Mouse (Mus musculus) lung, postnatal 0 days (tissue): ENCODE data around the gene Timmdc1. TPM values are rescaled to one million over a fixed set of nuclear protein-coding genes. Genes with fewer than 3 reads are reported as not detected.

ENCODE experiments used
- ATAC-seq: fragments of 200-750 bp; cut with Nextera tagmentation; 2 replicates; pipeline ENCODE4 v1.8.0; 2017; ENCODE audit warnings: moderate library complexity
- DNase-seq: peaks from one replicate; pipeline ENCODE4 v3.0.0-alpha.2; 2016; ENCODE audit warnings: low spot score
- H3K27ac ChIP-seq: fragments of 300-500 bp; sonication (generic); 2 replicates; pipeline ENCODE4 v1.5.1; 2014; ENCODE audit warnings: antibody characterized with exemption, mild to moderate bottlenecking, low read length, mixed read lengths
- H3K27me3 ChIP-seq: fragments of 300-500 bp; sonication (generic); replicated peaks from 2 replicates; pipeline ENCODE4 v1.6.1; 2014; ENCODE audit warnings: low read length, mixed read lengths; ENCODE audit not compliant: insufficient read depth
- H3K36me3 ChIP-seq: fragments of 300-500 bp; sonication (generic); 2 replicates; pipeline ENCODE4 v1.6.1; 2014; ENCODE audit warnings: low read length, mixed read lengths; ENCODE audit not compliant: insufficient read depth
- H3K4me1 ChIP-seq: fragments of 300-500 bp; sonication (generic); 2 replicates; pipeline ENCODE4 v1.6.1; 2014; ENCODE audit warnings: antibody characterized with exemption, low read depth, low read length, mixed read lengths; ENCODE audit not compliant: insufficient read depth
- H3K4me2 ChIP-seq: fragments of 300-500 bp; sonication (generic); replicated peaks from 2 replicates; pipeline ENCODE4 v1.6.1; 2014; ENCODE audit warnings: low read depth, mild to moderate bottlenecking, low read length, moderate library complexity, mixed read lengths
- H3K4me3 ChIP-seq: fragments of 300-500 bp; sonication (generic); 2 replicates; pipeline ENCODE4 v1.5.1; 2014; ENCODE audit warnings: low read depth, low read length
- H3K9ac ChIP-seq: fragments of 300-500 bp; sonication (generic); replicated peaks from 2 replicates; pipeline ENCODE4 v1.6.1; 2014; ENCODE audit warnings: low read depth, mild to moderate bottlenecking
- H3K9me3 ChIP-seq: fragments of 300-500 bp; sonication (generic); 2 replicates; pipeline ENCODE4 v1.6.1; 2016; ENCODE audit warnings: low read length, mixed read lengths
- CTCF ChIP-seq: IDR thresholded peaks from 2 replicates; pipeline ENCODE4 v1.5.1; 2016; ENCODE audit warnings: antibody characterized with exemption, mild to moderate bottlenecking
- EP300 ChIP-seq: IDR thresholded peaks from 2 replicates; pipeline ENCODE4 v1.6.1; 2016; ENCODE audit warnings: antibody characterized with exemption, mild to moderate bottlenecking, control low read depth
- WGBS: fragments of 180-500 bp; shearing (Covaris S2); extraction: QIAGEN DNeasy Blood & Tissue Kit; methylation state at CpG from one replicate; pipeline ENCODE4 v1.1.7; 2014; 5-methylcytosine and 5-hydroxymethylcytosine counted together
- polyA plus RNA-seq: library from polyadenylated mRNA; unstranded; fragments of >200 nt; fragmentation: Nextera tagmentation; extraction: Ambion mirVana; gene quantifications from 2 replicates; pipeline ENCODE4 v1.2.1, GENCODE M21; 2015

Timmdc1 gene
- polyA plus RNA-seq, 1 experiment from 2014 or later = 16.7 TPM

DNA sequence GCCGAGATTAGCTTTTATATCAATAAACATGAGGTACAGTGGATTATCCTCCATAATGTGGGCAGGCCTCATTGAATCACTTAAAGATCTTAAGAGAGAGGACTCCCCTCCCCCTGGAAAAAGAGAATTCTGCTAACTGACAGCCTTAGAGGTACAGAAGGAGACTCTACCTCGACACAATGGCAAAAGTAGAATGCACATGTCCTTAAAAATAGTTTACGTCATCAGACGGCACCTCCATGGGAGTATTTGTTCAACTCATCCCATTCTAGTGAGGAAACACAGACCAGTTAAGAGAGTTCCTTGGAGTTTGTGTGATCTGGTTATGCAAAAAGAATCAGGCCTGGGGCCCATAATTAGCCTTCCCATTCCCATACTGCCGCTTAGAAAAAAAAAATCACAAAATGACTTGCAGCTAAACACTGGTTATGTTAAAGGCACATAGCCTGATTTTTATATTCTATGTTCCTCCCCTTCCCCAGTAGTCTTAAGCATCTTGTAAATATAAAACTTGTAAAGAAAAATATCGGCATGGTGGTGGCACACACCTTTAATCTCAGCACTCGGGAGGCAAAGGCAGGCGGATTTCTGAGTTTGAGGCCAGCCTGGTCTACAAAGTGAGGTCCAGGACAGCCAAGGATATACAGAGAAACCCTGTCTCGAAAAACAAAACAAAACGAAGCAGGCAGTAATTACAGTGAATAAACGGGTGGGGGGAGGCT, 67.8 kb downstream of the Timmdc1 start:
- TF ChIP-seq EP300 (no peak), CTCF (no peak)
- Histone ChIP-seq H3K27me3 (no peaks in the 10 kb centered on the region), H3K27ac (no peak overlapping the region), H3K36me3 (no peaks in the 10 kb centered on the region; the same call in 1 of the 2 replicates), H3K4me2 (no peak overlapping the region), H3K4me1 (peaks cover 4% of the 10 kb centered on the region; the same call in 1 of the 2 replicates), H3K9me3 (no peaks in the 10 kb centered on the region), H3K9ac (no peak overlapping the region), H3K4me3 (no peak overlapping the region)
- no peak for DNase-seq
- WGBS = 77% methylated on average over 11 of the region's 11 CpGs
- ATAC-seq = no peak

DNA sequence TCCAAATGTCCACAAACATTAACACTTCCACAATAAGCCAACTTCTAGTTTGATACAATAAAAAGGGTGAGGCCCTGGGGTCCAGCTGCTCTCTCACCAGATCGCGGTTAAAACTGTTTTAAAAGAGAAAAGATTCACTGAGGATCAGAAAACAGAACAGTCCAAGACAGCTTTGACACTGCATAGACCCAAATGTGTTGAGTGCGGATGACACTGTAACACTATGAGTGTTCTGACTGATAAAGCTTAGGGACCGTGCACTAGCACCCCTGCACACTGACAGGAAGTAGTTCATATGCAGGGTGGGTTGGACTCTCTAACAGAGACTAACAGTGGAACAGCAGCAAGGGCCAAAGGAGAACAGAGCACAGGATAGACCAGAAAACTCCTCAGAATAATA, 68.5 kb downstream of the Timmdc1 start:
- Histone ChIP-seq H3K4me2 (no peak overlapping the region), H3K27me3 (no peaks in the 10 kb centered on the region), H3K4me1 (peaks cover 4% of the 10 kb centered on the region; the same call in 1 of the 2 replicates), H3K27ac (no peak overlapping the region), H3K9ac (no peak overlapping the region), H3K36me3 (no peaks in the 10 kb centered on the region; the same call in 1 of the 2 replicates), H3K4me3 (no peak overlapping the region), H3K9me3 (no peaks in the 10 kb centered on the region)
- TF ChIP-seq CTCF (no peak), EP300 (no peak)
- no peak for DNase-seq
- no peak for ATAC-seq
- WGBS = 89% methylated on average over 4 of the region's 4 CpGs

DNA sequence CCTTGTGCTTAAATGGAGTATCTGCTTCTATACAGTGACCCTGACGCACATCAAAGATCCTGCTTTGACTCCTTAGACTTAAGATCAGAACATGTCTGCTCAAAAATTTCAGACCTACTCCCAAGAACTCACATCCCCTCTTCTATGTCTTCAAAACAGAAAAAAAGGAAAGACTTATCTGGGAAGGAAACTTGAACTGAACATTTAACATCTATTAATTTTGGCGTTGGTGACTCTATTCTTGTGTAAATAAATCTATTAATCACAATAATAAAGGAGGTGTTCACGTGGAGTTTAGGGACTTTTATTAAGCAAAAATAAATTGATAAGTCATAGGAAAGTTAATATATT, 69.3 kb downstream of the Timmdc1 start:
- H3K4me2 ChIP-seq = peak overlapping the region; percentile 73
- ATAC-seq = no peak

DNA sequence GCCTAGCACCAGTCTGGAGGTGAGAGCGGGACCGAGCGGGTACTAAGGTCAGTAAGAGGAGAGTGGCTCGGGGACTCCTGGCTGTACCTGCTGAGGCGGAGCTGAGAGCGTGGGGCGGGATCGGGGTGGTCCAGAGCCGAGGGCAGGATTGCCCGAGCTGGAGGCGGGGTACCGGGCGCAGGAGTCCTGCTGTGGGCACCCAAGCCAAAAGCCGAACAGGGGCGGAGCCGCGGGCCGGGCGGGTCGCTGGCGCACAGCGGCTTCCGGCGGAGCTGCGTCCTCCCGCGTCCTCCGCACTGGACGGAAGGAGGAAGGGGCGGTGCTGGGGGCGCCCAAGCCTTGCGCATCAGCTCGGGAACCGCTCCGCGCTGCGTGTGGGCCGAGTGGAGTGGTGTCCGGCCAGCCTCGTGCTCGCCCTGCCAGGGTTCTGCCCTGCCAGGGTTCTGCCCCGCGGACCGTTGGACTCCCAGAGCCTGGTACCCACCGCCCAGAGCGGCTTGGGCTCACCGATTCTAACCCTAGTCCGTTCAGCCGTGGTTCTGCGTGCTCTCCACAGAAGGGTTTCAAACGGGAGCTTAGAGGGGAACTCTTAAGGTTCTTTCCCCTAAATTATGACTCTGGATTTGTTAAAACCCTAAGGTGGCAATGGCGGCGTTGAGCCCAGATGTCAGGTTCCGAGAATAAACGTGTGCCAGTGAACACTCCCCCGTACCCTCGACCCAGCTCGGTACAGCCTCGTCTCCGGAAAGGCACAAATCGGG, 69.8 kb downstream of the Timmdc1 start, which contains the start of gene Adprh:
Gene Adprh (minus strand): TSS at position 262 of the 761 bp plus-strand sequence.
- TF ChIP-seq CTCF = peak; percentile 21
- TF ChIP-seq EP300 = no peak; the same call in 1 of the 2 replicates
- Histone ChIP-seq H3K27ac (peak within 1 kb of the TSS; percentile 91), H3K4me1 (peaks cover 4% of the 10 kb centered on the region; the same call in 1 of the 2 replicates), H3K27me3 (no peaks in the 10 kb centered on the region), H3K9ac (peak within 1 kb of the TSS; percentile 72), H3K9me3 (no peaks in the 10 kb centered on the region), H3K4me2 (peak within 1 kb of the TSS; percentile 73), H3K36me3 (no peaks in the 10 kb centered on the region; the same call in 1 of the 2 replicates), H3K4me3 (peak within 1 kb of the TSS; percentile 57)
- DNase-seq = peak; percentile 97
- WGBS = under 1% methylated on average over 46 of the region's 61 CpGs
- peak; percentile 99 for ATAC-seq

More for the DNA sequence above, 69.3 kb downstream of the Timmdc1 start:
- H3K27me3 ChIP-seq = no peaks in the 10 kb centered on the region
- H3K9me3 ChIP-seq = no peaks in the 10 kb centered on the region
- TF ChIP-seq EP300 (no peak), CTCF (no peak)
- peak overlapping the region; percentile 72 for H3K9ac ChIP-seq
- H3K27ac ChIP-seq = peak overlapping the region; percentile 91
- peak overlapping the region; percentile 57 for H3K4me3 ChIP-seq
- H3K4me1 ChIP-seq = peaks cover 4% of the 10 kb centered on the region; the same call in 1 of the 2 replicates
- 21% methylated on average over 3 of the region's 3 CpGs for WGBS
- H3K36me3 ChIP-seq = no peaks in the 10 kb centered on the region; the same call in 1 of the 2 replicates
- no peak for DNase-seq

DNA sequence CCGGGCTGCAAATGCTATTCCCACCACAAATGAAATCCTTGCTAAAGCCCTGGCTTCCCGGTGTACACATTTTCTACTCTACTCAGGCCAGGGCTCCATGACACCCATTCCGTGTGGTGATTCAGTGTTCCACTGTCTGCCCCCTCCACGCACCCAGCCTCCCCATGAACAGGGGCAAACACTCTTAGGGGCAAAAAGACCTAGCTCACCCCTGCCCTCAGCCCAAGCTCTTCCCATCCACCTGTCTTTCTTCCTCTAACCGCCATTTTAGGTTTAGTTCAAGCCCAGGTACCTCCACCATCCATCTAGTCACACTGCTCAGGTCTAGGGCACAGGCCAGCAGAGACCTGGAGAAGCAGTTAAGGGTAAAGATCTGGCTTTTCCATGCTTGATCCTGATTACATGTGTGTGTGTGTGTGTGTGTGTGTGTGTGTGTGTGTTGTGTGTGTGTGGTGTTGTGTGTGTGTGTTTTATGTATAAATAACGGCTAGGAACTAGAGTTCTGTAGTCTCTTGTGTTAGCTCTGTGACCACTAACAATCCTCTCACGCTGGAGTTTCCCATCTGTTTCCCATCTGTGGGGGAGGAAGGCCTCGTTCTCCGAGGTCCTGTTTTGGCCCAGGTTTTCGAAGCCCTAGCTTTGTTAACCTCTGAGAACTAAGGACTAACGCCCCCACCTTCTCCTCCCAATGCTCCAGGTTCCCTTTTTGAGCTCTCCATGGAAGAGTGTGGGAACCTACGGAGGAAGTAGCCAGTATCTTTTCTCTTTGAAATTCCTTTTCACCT, 70.8 kb downstream of the Timmdc1 start:
- peaks cover 9% of the 10 kb centered on the region; the same call in 1 of the 2 replicates for H3K36me3 ChIP-seq
- H3K9ac ChIP-seq = peak overlapping the region; percentile 65
- H3K4me2 ChIP-seq = peak overlapping the region; percentile 73
- DNase-seq (no peak), ATAC-seq (no peak)
- H3K4me3 ChIP-seq = peak overlapping the region; percentile 57
- peak overlapping the region; percentile 91 for H3K27ac ChIP-seq
- no peaks in the 10 kb centered on the region for H3K9me3 ChIP-seq
- H3K4me1 ChIP-seq = peaks cover 4% of the 10 kb centered on the region; the same call in 1 of the 2 replicates
- 42% methylated on average over 12 of the region's 12 CpGs for WGBS
- no peaks in the 10 kb centered on the region for H3K27me3 ChIP-seq
- TF ChIP-seq EP300 = no peak
- no peak for TF ChIP-seq CTCF
